Mouse (Mus musculus) cortical plate, adult 2 months (tissue): Measurements from ENCODE around the gene Car5a. TPM values are rescaled to one million over a fixed set of nuclear protein-coding genes. Genes with fewer than 3 reads are reported as not detected.

Source experiments
- H3K27ac ChIP-seq: fragments of 200-500 bp; 2 replicates; pipeline ENCODE4 v1.5.1; 2012; ENCODE audit warnings: low read length, control low read depth, inconsistent platforms; ENCODE audit not compliant: insufficient read depth
- H3K4me1 ChIP-seq: fragments of 200-500 bp; 2 replicates; pipeline ENCODE4 v1.6.1; 2011; ENCODE audit warnings: low read length; ENCODE audit not compliant: control insufficient read depth, insufficient read depth
- H3K4me3 ChIP-seq: fragments of 200-500 bp; 2 replicates; pipeline ENCODE4 v1.5.1; 2011; ENCODE audit warnings: mild to moderate bottlenecking, low read length, control low read depth; ENCODE audit not compliant: insufficient read depth
- CTCF ChIP-seq: fragments of 200-500 bp; IDR thresholded peaks from 2 replicates; pipeline ENCODE4 v1.5.1; 2011; ENCODE audit warnings: mild to moderate bottlenecking, control low read depth, low read length; ENCODE audit not compliant: insufficient read depth; ENCODE audit errors: extremely low read depth
- POLR2A ChIP-seq: fragments of 200-500 bp; IDR thresholded peaks from 2 replicates; pipeline ENCODE4 v1.6.1; 2011; ENCODE audit warnings: mild to moderate bottlenecking, low read length, control low read depth; ENCODE audit not compliant: insufficient read depth; ENCODE audit errors: extremely low read depth
- polyA plus RNA-seq: library from polyadenylated mRNA; depleted of rRNA; stranded (reverse); fragments of >200 nt; gene quantifications from 2 replicates; pipeline ENCODE4 v1.2.3, GENCODE M21; 2012

Car5a gene
- polyA plus RNA-seq, 1 experiment: 0.29 TPM

GRCm38 (mm10) chr8:121909148-121909541 lies 35.6 kb downstream of the Car5a start:
- H3K4me1 ChIP-seq: peaks cover 7% of the 10 kb centered on the region; the same call in 1 of the 2 replicates
- no peak for TF ChIP-seq CTCF
- no peak for TF ChIP-seq POLR2A
- H3K27ac ChIP-seq: no peak overlapping the region
- H3K4me3 ChIP-seq: no peak overlapping the region

- no peak overlapping the region for H3K27ac ChIP-seq
- no peak overlapping the region; the same call in 1 of the 2 replicates for H3K4me3 ChIP-seq
- no peak for TF ChIP-seq CTCF
- TF ChIP-seq POLR2A: no peak
- peaks cover 7% of the 10 kb centered on the region; the same call in 1 of the 2 replicates for H3K4me1 ChIP-seq
Observed at GRCm38 (mm10) chr8:121908378-121909147, 36.1 kb downstream of the Car5a start.

GRCm38 (mm10) chr8:121907587-121908248 lies 37.0 kb downstream of the Car5a start, which contains the start of gene Slc7a5:
Slc7a5 (minus strand) TSS chr8:121907694.
- H3K4me3 ChIP-seq: peak within 1 kb of the TSS; percentile 62
- peaks cover 7% of the 10 kb centered on the region; the same call in 1 of the 2 replicates for H3K4me1 ChIP-seq

DNA sequence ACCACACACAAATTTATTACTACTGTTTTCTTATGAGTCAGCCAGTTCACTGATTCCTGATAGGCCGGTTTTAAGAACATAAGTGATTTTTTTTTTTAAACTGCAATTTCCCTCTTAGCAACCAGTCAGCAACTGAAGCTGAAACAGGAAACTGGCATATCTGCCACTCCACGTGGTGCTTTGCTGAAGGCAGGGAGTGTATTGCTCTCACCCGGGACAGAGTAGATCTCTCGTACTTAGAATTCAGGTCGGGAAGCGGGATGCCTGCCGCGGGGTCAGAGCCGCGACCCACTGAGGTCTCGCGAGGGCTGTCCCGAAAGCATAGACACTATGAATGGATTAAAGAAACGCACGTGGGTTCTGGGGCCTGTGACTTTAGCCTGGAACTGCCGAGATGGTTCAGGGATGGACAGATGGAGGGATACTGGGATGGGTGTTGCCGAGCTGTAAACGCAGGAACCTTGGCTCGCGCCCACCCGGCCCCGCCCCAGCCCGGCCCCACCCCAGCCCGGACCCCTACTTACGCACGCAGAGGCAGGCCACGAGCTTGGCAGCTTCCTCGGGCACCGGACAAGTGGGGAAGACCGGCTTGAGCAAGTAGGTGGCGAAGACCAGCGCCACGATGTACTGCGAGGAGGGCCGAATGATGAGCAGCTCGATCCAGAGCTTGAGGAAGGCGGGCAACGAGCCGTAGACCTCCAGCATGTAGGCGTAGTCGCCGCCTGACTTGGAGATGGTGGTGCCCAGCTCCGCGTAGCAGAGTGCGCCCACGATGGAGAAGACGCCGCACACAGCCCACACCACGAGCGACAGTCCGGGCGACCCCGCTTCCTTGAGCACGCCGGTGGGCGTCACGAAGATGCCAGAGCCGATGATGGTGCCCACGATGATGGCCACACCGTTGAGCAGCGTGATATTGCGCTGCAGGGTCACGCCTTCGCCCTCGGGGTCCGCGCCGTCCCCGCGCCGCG lies 37.9 kb downstream of the Car5a start:
- Histone ChIP-seq H3K4me1 (peaks cover 7% of the 10 kb centered on the region; the same call in 1 of the 2 replicates), H3K4me3 (peak overlapping the region; percentile 62), H3K27ac (peak overlapping the region; percentile 38; the same call in 1 of the 2 replicates)
- TF ChIP-seq CTCF (no peak), POLR2A (no peak)

More at GRCm38 (mm10) chr8:121907587-121908248, 37.0 kb downstream of the Car5a start, which contains the start of gene Slc7a5:
- peak within 1 kb of the TSS; percentile 38; the same call in 1 of the 2 replicates for H3K27ac ChIP-seq
- TF ChIP-seq POLR2A (peak; percentile 97), CTCF (no peak)

- TF ChIP-seq CTCF (no peak), POLR2A (no peak)
- Histone ChIP-seq H3K27ac (no peak overlapping the region), H3K4me3 (peak overlapping the region; percentile 62), H3K4me1 (peaks cover 7% of the 10 kb centered on the region; the same call in 1 of the 2 replicates)
Observed at GRCm38 (mm10) chr8:121905864-121906263, 38.8 kb downstream of the Car5a start.

DNA sequence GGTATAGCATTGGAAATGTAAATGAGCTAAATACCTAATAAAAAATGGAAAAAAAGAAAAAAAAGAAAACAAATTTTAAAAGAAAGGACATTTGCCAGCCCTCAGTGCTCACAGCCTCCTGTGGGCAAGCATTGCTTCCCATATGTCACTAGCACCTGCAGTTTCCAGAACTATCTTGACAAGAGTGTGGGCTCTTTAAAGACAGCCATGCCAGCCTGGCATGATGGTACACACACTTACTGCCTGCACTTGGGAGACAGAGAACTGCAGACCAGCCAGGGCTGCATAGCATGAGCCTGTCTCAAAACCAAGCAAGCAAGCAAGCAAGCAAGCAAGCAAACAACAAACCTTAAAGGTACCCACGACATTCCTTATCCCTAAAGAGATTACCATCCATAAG lies 39.3 kb downstream of the Car5a start:
- H3K4me3 ChIP-seq: peak overlapping the region; percentile 62
- H3K4me1 ChIP-seq: peaks cover 7% of the 10 kb centered on the region; the same call in 1 of the 2 replicates
- TF ChIP-seq POLR2A (no peak), CTCF (no peak)
- no peak overlapping the region for H3K27ac ChIP-seq

GRCm38 (mm10) chr8:121904999-121905398 lies 39.7 kb downstream of the Car5a start:
- Histone ChIP-seq H3K4me3 (peak overlapping the region; percentile 24; the same call in 1 of the 2 replicates), H3K27ac (no peak overlapping the region), H3K4me1 (peaks cover 7% of the 10 kb centered on the region; the same call in 1 of the 2 replicates)
- no peak for TF ChIP-seq CTCF
- TF ChIP-seq POLR2A: no peak

GRCm38 (mm10) chr8:121903977-121904376 lies 40.7 kb downstream of the Car5a start:
- H3K4me3 ChIP-seq: peak overlapping the region; percentile 24
- TF ChIP-seq POLR2A (no peak), CTCF (no peak)
- H3K27ac ChIP-seq: no peak overlapping the region
- peaks cover 7% of the 10 kb centered on the region; the same call in 1 of the 2 replicates for H3K4me1 ChIP-seq

- Histone ChIP-seq H3K4me1 (peaks cover 18% of the 10 kb centered on the region), H3K27ac (no peak overlapping the region), H3K4me3 (no peak overlapping the region)
- TF ChIP-seq CTCF (no peak), POLR2A (no peak)
Observed at GRCm38 (mm10) chr8:121901498-121902236, 43.0 kb downstream of the Car5a start.
